Mouse (Mus musculus) heart, postnatal 14 days (tissue): Measurements from ENCODE around the gene Rnf31. TPM values are rescaled to one million over a fixed set of nuclear protein-coding genes. Genes with fewer than 3 reads are reported as not detected.

Experiments
- DNase-seq, 2 experiments: peaks; one replicate each; pipeline ENCODE4 v3.0.0; 2021 to 2022
- intact Hi-C: fragments of 180-260 bp; cut with DNase I; formaldehyde crosslinking; loops from one replicate; pipeline ENCODE4 v1.15.1; 2025
- total RNA-seq, 2 experiments: library from RNA; stranded (reverse); gene quantifications; 2 replicates each; pipeline ENCODE4 v1.2.3; 2021

Rnf31 gene
- total RNA-seq, 2 experiments from 2014 or later = 21.8 to 26.1 TPM

DNA sequence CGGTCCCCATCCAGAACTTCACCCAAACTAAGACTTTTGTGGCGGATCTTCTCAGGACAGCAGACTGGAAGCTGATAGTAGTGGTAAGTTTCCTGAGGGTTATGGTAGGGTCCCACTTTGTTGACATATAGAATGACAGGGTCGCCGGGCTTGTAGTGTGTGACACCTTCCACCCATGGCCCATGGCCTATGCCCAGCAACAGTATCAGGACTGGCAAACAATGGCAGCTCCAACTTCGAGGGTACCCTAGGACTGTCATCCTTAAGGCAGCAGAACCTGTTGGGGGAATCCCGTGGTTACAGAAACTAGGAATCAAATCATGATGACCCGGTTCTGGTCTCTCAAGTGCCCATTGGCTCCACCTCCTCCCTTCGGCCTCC lies 51.2 kb downstream of the Rnf31 start:
- intact Hi-C loops = no loop called here
- no peak for DNase-seq

DNA sequence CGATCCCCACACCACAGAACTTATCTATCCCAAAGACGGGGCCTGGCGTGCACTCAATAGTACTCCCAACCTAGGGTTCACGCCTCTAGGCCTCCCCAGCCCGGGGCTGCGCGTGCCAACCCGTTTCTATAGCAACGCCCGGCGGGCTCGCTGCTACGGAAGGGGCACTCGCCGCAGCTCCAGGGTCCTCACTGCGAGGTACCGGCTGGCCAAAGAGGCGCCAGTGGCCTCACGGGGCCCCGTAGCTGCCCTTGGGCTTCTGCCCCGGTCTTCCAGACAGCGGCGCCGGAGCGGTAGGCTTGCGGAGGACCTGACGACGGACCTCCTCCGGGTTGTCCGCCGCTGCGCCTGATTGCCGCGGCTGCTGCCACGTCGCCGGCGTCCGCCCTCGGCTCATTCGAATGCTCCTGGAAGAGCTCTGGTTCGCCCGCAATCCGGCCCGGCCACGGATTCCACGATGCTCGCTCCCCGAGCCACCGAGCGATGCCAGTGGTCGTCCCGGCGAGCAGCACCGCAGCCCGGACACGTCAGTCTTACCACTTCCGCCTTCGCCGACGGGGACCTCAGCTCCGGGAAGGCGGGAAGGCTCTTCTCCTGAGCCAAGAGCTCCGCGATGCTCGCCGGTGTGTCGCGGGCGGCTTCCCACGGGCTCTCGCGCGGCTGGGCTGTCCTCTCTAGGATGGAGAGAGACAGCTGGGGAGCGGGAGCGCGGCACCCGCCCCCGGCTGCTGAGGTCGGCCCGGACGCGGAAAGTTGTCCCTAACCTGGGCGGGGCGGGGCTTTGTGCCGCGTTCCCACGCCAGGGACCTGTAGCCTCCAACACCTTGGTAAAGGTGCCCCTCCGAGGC lies 51.8 kb downstream of the Rnf31 start, which contains the start of gene Tm9sf1:
Gene Tm9sf1 (minus strand): TSS at position 747 of the 848 bp plus-strand sequence.
- intact Hi-C loops = no loop called here
- DNase-seq = peak; percentile 89

DNA sequence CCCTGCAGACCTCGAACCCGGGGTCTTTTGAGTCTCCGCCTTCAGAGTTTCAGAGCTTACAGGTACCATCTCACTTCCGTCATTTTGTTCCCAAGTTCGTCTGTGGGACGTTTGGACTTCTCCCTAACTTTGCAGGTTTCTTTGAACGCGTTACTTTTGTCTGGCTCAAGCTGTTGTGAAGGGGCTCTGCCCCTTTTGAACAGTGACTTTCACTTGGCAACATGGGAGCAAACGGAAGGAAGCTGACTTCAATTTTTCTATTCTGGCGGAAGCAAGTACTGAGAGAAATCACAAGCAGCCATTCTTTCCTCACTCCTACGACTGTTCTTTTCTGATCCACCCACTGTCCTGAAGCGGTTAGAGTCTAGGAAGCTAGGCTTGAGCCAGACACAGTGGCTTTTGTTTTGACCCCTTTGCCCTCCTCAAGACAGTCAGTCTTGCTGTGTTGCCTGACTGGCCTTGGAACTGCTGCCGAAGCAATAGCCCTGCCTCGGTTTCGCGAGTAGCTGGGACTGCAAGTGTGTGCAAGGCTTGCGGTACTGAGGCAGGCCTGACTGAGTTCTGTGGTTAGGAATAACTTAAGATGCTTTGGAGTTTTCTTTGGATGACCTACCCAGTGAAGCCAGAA lies 52.9 kb downstream of the Rnf31 start:
- intact Hi-C loops = loop anchor here (2.0 kb wide), 1 partner anchor 14 kb away; no protein-coding TSS in a partner anchor
- DNase-seq = peak in 1 of 2 experiments; percentile 16

DNA sequence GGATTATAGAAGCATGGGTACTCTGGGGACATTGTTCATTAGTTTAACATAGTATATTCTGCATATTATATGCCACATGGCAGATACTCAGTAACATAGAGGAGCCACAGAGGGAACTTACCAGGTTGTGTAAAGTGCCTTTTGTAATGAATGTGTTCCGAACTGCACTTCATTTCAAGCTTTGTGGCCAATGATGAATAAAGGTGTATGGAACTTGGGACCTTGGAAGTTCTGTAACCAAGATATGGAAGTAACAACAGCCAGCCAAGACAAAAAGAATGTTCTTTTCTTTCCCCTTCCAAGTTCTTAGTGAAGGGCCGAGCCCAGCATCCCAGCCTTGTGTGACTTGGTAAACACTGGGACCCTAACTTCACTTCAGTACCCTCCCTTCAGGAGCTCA lies 58.4 kb downstream of the Rnf31 start, which contains the start of gene Tssk4:
Gene Tssk4 (plus strand): TSS at position 301 of the 400 bp plus-strand sequence.
- DNase-seq = no peak
- intact Hi-C loops = no loop called here

DNA sequence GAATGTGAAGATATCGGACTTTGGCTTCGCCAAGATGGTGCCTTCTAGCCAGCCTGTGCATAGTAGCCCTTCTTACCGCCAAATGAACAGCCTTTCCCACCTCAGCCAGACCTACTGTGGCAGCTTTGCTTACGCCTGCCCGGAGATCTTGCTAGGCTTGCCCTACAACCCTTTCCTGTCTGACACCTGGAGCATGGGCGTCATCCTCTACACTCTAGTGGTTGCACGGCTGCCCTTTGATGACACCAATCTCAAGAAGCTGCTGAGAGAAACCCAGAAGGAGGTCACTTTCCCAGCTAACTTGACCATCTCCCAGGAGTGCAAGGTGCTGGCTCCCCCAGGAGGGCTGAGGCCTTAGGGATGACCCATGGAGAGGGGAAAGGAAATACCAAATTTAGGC lies 60.0 kb downstream of the Rnf31 start:
- intact Hi-C loops = no loop called here
- DNase-seq = no peak

Other genes with a start within 250 kb of the Rnf31 start
- gene Dhrs4, start 113.0 kb upstream of the Rnf31 start, total RNA-seq = 100 to 1,000 TPM; 129 to 134 TPM
- gene Carmil3, start 101.1 kb upstream of the Rnf31 start, total RNA-seq = 1 to 10 TPM; 2.5 to 5.5 TPM
- gene Cpne6, start 81.3 kb upstream of the Rnf31 start, total RNA-seq = not detected
- not detected for gene Nrl, start 66.7 kb upstream of the Rnf31 start, total RNA-seq
- gene Pck2, start 51.4 kb upstream of the Rnf31 start, total RNA-seq = 10 to 100 TPM; 17.7 to 23.0 TPM
- 100 to 1,000 TPM; 112 to 118 TPM for gene Dcaf11, start 31.7 kb upstream of the Rnf31 start, total RNA-seq
- under 1 TPM in 1 of 2 experiments, not detected in 1; 0.69 TPM for gene A730061H03Rik, start 31.3 kb upstream of the Rnf31 start, total RNA-seq
- 100 to 1,000 TPM; 204 to 226 TPM for gene Fitm1, start 16.1 kb upstream of the Rnf31 start, total RNA-seq
- gene Psme1, start 13.6 kb upstream of the Rnf31 start, total RNA-seq = 100 to 1,000 TPM; 218 to 238 TPM
- 10 to 100 TPM; 39.9 to 45.0 TPM for gene Emc9, start 6.4 kb upstream of the Rnf31 start, total RNA-seq
- gene Psme2, start 595 bp upstream of the Rnf31 start, total RNA-seq = 100 to 1,000 TPM in 1 of 2 experiments, 10 to 100 TPM in 1; 90.7 to 132 TPM
- 1 to 10 TPM; 9.2 to 9.3 TPM for gene Irf9, start 11.9 kb downstream of the Rnf31 start, total RNA-seq
- 1 to 10 TPM in 1 of 2 experiments, under 1 TPM in 1; 0.72 to 1.2 TPM for gene Rec8, start 26.3 kb downstream of the Rnf31 start, total RNA-seq
- 10 to 100 TPM; 41.4 to 49.9 TPM for gene Ipo4, start 44.2 kb downstream of the Rnf31 start, total RNA-seq
- gene Gm49378, start 46.2 kb downstream of the Rnf31 start, total RNA-seq = 1 to 10 TPM; 2.2 to 2.9 TPM
- 10 to 100 TPM; 45.3 to 45.4 TPM for gene Tm9sf1, start 52.1 kb downstream of the Rnf31 start, total RNA-seq
- gene Tssk4, start 58.5 kb downstream of the Rnf31 start, total RNA-seq = under 1 TPM; 0.53 to 0.76 TPM
- gene Mdp1, start 68.8 kb downstream of the Rnf31 start, total RNA-seq = 10 to 100 TPM; 52.4 to 55.9 TPM
- gene Gmpr2, start 80.2 kb downstream of the Rnf31 start, total RNA-seq = 10 to 100 TPM; 12.8 to 14.1 TPM
- 100 to 1,000 TPM; 254 to 257 TPM for gene Nedd8, start 80.4 kb downstream of the Rnf31 start, total RNA-seq
- 10 to 100 TPM; 10.5 to 10.8 TPM for gene Tinf2, start 90.1 kb downstream of the Rnf31 start, total RNA-seq
- under 1 TPM; 0.29 TPM for gene Tgm1, start 122.2 kb downstream of the Rnf31 start, total RNA-seq
- gene Rabggta, start 130.6 kb downstream of the Rnf31 start, total RNA-seq = 10 to 100 TPM; 11.4 to 13.7 TPM
- gene Dhrs1, start 154.0 kb downstream of the Rnf31 start, total RNA-seq = 10 to 100 TPM; 54.6 to 56.2 TPM
- 10 to 100 TPM; 11.2 to 11.4 TPM for gene Nop9, start 154.0 kb downstream of the Rnf31 start, total RNA-seq
- gene Cideb, start 166.8 kb downstream of the Rnf31 start, total RNA-seq = 1 to 10 TPM in 1 of 2 experiments, under 1 TPM in 1; 1.00 to 1.0 TPM
- gene Ltb4r2, start 169.7 kb downstream of the Rnf31 start, total RNA-seq = under 1 TPM; 0.12 to 0.17 TPM
- under 1 TPM; 0.37 to 0.60 TPM for gene Ltb4r1, start 174.3 kb downstream of the Rnf31 start, total RNA-seq
- gene Adcy4, start 192.4 kb downstream of the Rnf31 start, total RNA-seq = 10 to 100 TPM; 19.8 to 21.1 TPM
- 1 to 10 TPM; 4.4 to 6.1 TPM for gene Ripk3, start 197.2 kb downstream of the Rnf31 start, total RNA-seq
- 1 to 10 TPM; 7.0 to 9.2 TPM for gene Nfatc4, start 231.4 kb downstream of the Rnf31 start, total RNA-seq